Mouse (Mus musculus) ES-E14 (cell line): ENCODE measurements at regions not wholly inside any gene's neighbourhood (a gene's known extent, or its start where the extent isn't known, plus 50 kb on each side); places are given as distances from the start of the nearest gene placed in this dataset.

ENCODE experiments used
- DNase-seq: peaks from one replicate; pipeline ENCODE4 v3.0.0-alpha.2; 2013; ENCODE audit warnings: low read depth, low spot score
- H3K27ac ChIP-seq: 2 replicates; pipeline ENCODE4 v1.5.1; 2012; ENCODE audit warnings: low read depth, mild to moderate bottlenecking, low read length, moderate library complexity, mixed read lengths; ENCODE audit not compliant: poor library complexity, insufficient read depth, severe bottlenecking
- H3K36me3 ChIP-seq: 2 replicates; pipeline ENCODE4 v1.6.1; 2012; ENCODE audit warnings: mild to moderate bottlenecking, low read length, moderate library complexity, mixed read lengths; ENCODE audit not compliant: control insufficient read depth, poor library complexity, insufficient read depth, severe bottlenecking
- H3K4me1 ChIP-seq, 2 experiments: fragments of 150-350 bp in 1 of 2; sonication (generic) in 1 of 2; 2 replicates each; pipeline ENCODE4 v1.6.1; 2012; ENCODE audit warnings: low read length in 2 of 2, mild to moderate bottlenecking in 1 of 2, mixed read lengths in 1 of 2; ENCODE audit not compliant: control insufficient read depth in 2 of 2, insufficient read depth in 2 of 2, poor library complexity in 1 of 2
- H3K4me3 ChIP-seq, 2 experiments: fragments of 150-350 bp in 1 of 2; sonication (generic) in 1 of 2; 2 replicates each; pipeline ENCODE4 v1.5.1; 2012; ENCODE audit warnings: low read length in 2 of 2, low read depth in 1 of 2, mild to moderate bottlenecking in 1 of 2, mixed read lengths in 1 of 2; ENCODE audit not compliant: insufficient read depth in 1 of 2, poor library complexity in 1 of 2, severe bottlenecking in 1 of 2
- H3K9ac ChIP-seq: 2 replicates; pipeline ENCODE4 v1.6.1; 2012; ENCODE audit warnings: low read depth, mild to moderate bottlenecking, low read length, mixed read lengths; ENCODE audit not compliant: poor library complexity, insufficient read depth, severe bottlenecking
- H3K9me3 ChIP-seq: fragments of 150-350 bp; sonication (generic); 2 replicates; pipeline ENCODE4 v1.6.1; 2012; ENCODE audit warnings: low read depth, mild to moderate bottlenecking, low read length; ENCODE audit not compliant: control insufficient read depth, insufficient read depth
- CHD2 ChIP-seq: IDR thresholded peaks from 2 replicates; pipeline ENCODE4 v1.6.1; 2014; ENCODE audit warnings: mild to moderate bottlenecking, low read depth, low read length, inconsistent platforms
- HCFC1 ChIP-seq: IDR thresholded peaks from 2 replicates; pipeline ENCODE4 v1.6.1; 2012; ENCODE audit warnings: low read length, inconsistent platforms, borderline replicate concordance; ENCODE audit not compliant: insufficient read depth
- MAFK ChIP-seq: IDR thresholded peaks from 2 replicates; pipeline ENCODE4 v1.6.1; 2014; ENCODE audit warnings: mild to moderate bottlenecking, low read depth, low read length, inconsistent platforms; ENCODE audit not compliant: insufficient read depth
- ZC3H11A ChIP-seq: IDR thresholded peaks from 2 replicates; pipeline ENCODE4 v1.6.1; 2012; ENCODE audit warnings: low read depth, mild to moderate bottlenecking, inconsistent platforms, low read length, borderline replicate concordance
- ZNF384 ChIP-seq: IDR thresholded peaks from 2 replicates; pipeline ENCODE4 v1.6.1; 2012; ENCODE audit warnings: low read depth, low read length, inconsistent platforms
- in situ Hi-C, 2 experiments: fragments of 600-800 bp; cut with MboI; formaldehyde crosslinking; loops; one replicate each; pipeline ENCODE4 v1.15.1; 2025; ENCODE audit warnings: low sequenced_read_pairs in 2 of 2, inconsistent platforms in 1 of 2; ENCODE audit not compliant: unreplicated experiment in 2 of 2

GRCm38 (mm10) chr3:40126903-40127302 lies 404.2 kb upstream of the Intu start:
- Histone ChIP-seq H3K9me3 (no peaks in the 10 kb centered on the region), H3K9ac (no peak overlapping the region), H3K4me1 (no peaks in the 10 kb centered on the region; a peak in 1 of 4 replicates), H3K27ac (no peak overlapping the region), H3K36me3 (no peaks in the 10 kb centered on the region), H3K4me3 (no peak overlapping the region)
- in situ Hi-C loops = no loop called here
- DNase-seq = no peak
- no peak for TF ChIP-seq CHD2
- no peak for TF ChIP-seq ZNF384
- TF ChIP-seq HCFC1 = no peak
- TF ChIP-seq ZC3H11A = no peak
- no peak for TF ChIP-seq MAFK

- no peak for DNase-seq
- H3K27ac ChIP-seq = peak overlapping the region; percentile 7; the same call in 1 of the 2 replicates
- no peak overlapping the region for H3K9ac ChIP-seq
- H3K4me3 ChIP-seq = no peak overlapping the region
- H3K9me3 ChIP-seq = no peaks in the 10 kb centered on the region
- no peaks in the 10 kb centered on the region for H3K36me3 ChIP-seq
- H3K4me1 ChIP-seq = no peaks in the 10 kb centered on the region
- in situ Hi-C loops = no loop called here
- TF ChIP-seq MAFK (no peak), ZNF384 (no peak), HCFC1 (no peak)
Observed at GRCm38 (mm10) chr3:40130858-40131584, 400.1 kb upstream of the Intu start.

- DNase-seq = no peak
- no peak overlapping the region for H3K4me3 ChIP-seq
- no peaks in the 10 kb centered on the region for H3K4me1 ChIP-seq
- no peak overlapping the region for H3K27ac ChIP-seq
- H3K9ac ChIP-seq = no peak overlapping the region
- no peak for TF ChIP-seq ZC3H11A
- no peak for TF ChIP-seq ZNF384
- TF ChIP-seq MAFK = no peak
- no peak for TF ChIP-seq CHD2
- TF ChIP-seq HCFC1 = no peak
- in situ Hi-C loops = no loop called here
- no peaks in the 10 kb centered on the region for H3K36me3 ChIP-seq
- H3K9me3 ChIP-seq = no peaks in the 10 kb centered on the region
Observed at GRCm38 (mm10) chr3:40138671-40139070, 392.4 kb upstream of the Intu start.

- Histone ChIP-seq H3K9ac (no peak overlapping the region), H3K27ac (no peak overlapping the region), H3K4me1 (no peaks in the 10 kb centered on the region), H3K9me3 (no peaks in the 10 kb centered on the region), H3K36me3 (no peaks in the 10 kb centered on the region), H3K4me3 (no peak overlapping the region)
- in situ Hi-C loops = no loop called here
- TF ChIP-seq MAFK = no peak
- TF ChIP-seq ZC3H11A = no peak
- TF ChIP-seq HCFC1 = no peak
- no peak for TF ChIP-seq ZNF384
- TF ChIP-seq CHD2 = no peak
- no peak for DNase-seq
Observed at GRCm38 (mm10) chr3:40142229-40142628, 388.9 kb upstream of the Intu start.

GRCm38 (mm10) chr3:40158631-40159030 lies 372.5 kb upstream of the Intu start:
- H3K4me3 ChIP-seq = no peak overlapping the region
- in situ Hi-C loops = no loop called here

More at GRCm38 (mm10) chr3:40158631-40159030, 372.5 kb upstream of the Intu start:
- Histone ChIP-seq H3K4me1 (no peaks in the 10 kb centered on the region), H3K9ac (no peak overlapping the region), H3K36me3 (no peaks in the 10 kb centered on the region), H3K27ac (no peak overlapping the region), H3K9me3 (no peaks in the 10 kb centered on the region)
- no peak for TF ChIP-seq MAFK
- no peak for TF ChIP-seq CHD2
- no peak for TF ChIP-seq ZC3H11A
- no peak for TF ChIP-seq HCFC1
- no peak for TF ChIP-seq ZNF384
- DNase-seq = no peak
